Comparison of ENCODE assay signal across 14 mouse cellular contexts in genomic region chr13:36584197-36584596, GRCm38 (mm10).
DNase-seq lines count a peak whose midpoint lies in the region; ATAC-seq and TF ChIP-seq lines count a peak whose summit lies in the region.
"Had no signal": no experiment of that assay in that cellular context is flagged by ENCODE, and none has a peak within 500 bp of the region (broad histone marks: within the 10 kb centered on the region; RNA-seq: fewer than 3 reads in every experiment).

No protein-coding gene starts in this region.

- H3K27ac ChIP-seq in embryonic facial prominence, embryonic 10.5 days (replicated peaks) = peak overlapping the region; percentile 75
- H3K27ac ChIP-seq in forebrain, embryonic 13.5 days = peak overlapping the region; percentile 84
- 0 out of 2 replicates have a peak overlapping the region, but pooled peaks have one; percentile 58 for H3K27ac ChIP-seq in hindbrain, postnatal 0 days
- H3K27ac ChIP-seq in midbrain, postnatal 0 days (ENCODE audit: low read depth, low read length) = peak overlapping the region; percentile 60; the same call in 1 of the 2 replicates

- no peak overlapping the region for H3K9ac ChIP-seq in forebrain, embryonic 13.5 days
- H3K9ac ChIP-seq in hindbrain, postnatal 0 days (replicated peaks; ENCODE audit: low read length) = no peak overlapping the region
- H3K9ac ChIP-seq in midbrain, postnatal 0 days (replicated peaks; ENCODE audit: low read length, poor library complexity, severe bottlenecking) = no peak overlapping the region

- peaks cover 32% of the 10 kb centered on the region for H3K27me3 ChIP-seq in embryonic facial prominence, embryonic 10.5 days (replicated peaks; ENCODE audit: low read depth, poor library complexity, severe bottlenecking)
- no peaks in the 10 kb centered on the region for H3K27me3 ChIP-seq in forebrain, embryonic 13.5 days
- no peaks in the 10 kb centered on the region for H3K27me3 ChIP-seq in hindbrain, postnatal 0 days (ENCODE audit: insufficient read depth, low read length)
- no peaks in the 10 kb centered on the region for H3K27me3 ChIP-seq in midbrain, postnatal 0 days (ENCODE audit: insufficient read depth, low read length)

- 71% methylated on average over 7 of the region's 7 CpGs for WGBS in embryonic facial prominence, embryonic 10.5 days
- 65% methylated on average over 7 of the region's 7 CpGs for WGBS in forebrain, embryonic 13.5 days
- 63% methylated on average over 7 of the region's 7 CpGs for WGBS in hindbrain, postnatal 0 days
- 61% methylated on average over 7 of the region's 7 CpGs for WGBS in midbrain, postnatal 0 days

- H3K4me1 ChIP-seq in embryonic facial prominence, embryonic 10.5 days = peaks cover 32% of the 10 kb centered on the region
- H3K4me1 ChIP-seq in forebrain, embryonic 13.5 days = peaks cover 36% of the 10 kb centered on the region
- peaks cover 15% of the 10 kb centered on the region for H3K4me1 ChIP-seq in hindbrain, postnatal 0 days (ENCODE audit: insufficient read depth, low read length)
- peaks cover 16% of the 10 kb centered on the region for H3K4me1 ChIP-seq in midbrain, postnatal 0 days (ENCODE audit: insufficient read depth, low read length)

- H3K4me3 ChIP-seq in embryonic facial prominence, embryonic 10.5 days = peak overlapping the region; percentile 41
- H3K4me3 ChIP-seq in forebrain, embryonic 13.5 days = no peak overlapping the region
- no peak overlapping the region for H3K4me3 ChIP-seq in hindbrain, postnatal 0 days (ENCODE audit: low read length)
- no peak overlapping the region for H3K4me3 ChIP-seq in midbrain, postnatal 0 days (ENCODE audit: low read depth, low read length)

- no peaks in the 10 kb centered on the region for H3K36me3 ChIP-seq in embryonic facial prominence, embryonic 10.5 days (replicated peaks)
- H3K36me3 ChIP-seq in forebrain, embryonic 13.5 days (ENCODE audit: poor library complexity, severe bottlenecking) = no peaks in the 10 kb centered on the region
- no peaks in the 10 kb centered on the region for H3K36me3 ChIP-seq in hindbrain, postnatal 0 days (ENCODE audit: insufficient read depth, low read length)
- H3K36me3 ChIP-seq in midbrain, postnatal 0 days (ENCODE audit: insufficient read depth, low read length) = no peaks in the 10 kb centered on the region

- H3K4me2 ChIP-seq in forebrain, embryonic 13.5 days = no peak overlapping the region
- no peak overlapping the region for H3K4me2 ChIP-seq in hindbrain, postnatal 0 days (ENCODE audit: low read depth, low read length)
- H3K4me2 ChIP-seq in midbrain, postnatal 0 days (ENCODE audit: low read depth, low read length, poor library complexity, severe bottlenecking) = no peak overlapping the region; the same call in 1 of the 2 replicates
- H3K4me2 ChIP-seq: liver, embryonic 11.5 days had no signal

- 0 out of 2 replicates have a peak, but pooled peaks cover 5% of the 10 kb centered on the region for H3K9me3 ChIP-seq in embryonic facial prominence, embryonic 10.5 days
- H3K9me3 ChIP-seq in forebrain, embryonic 13.5 days (replicated peaks) = no peaks in the 10 kb centered on the region
- no peaks in the 10 kb centered on the region for H3K9me3 ChIP-seq in hindbrain, postnatal 0 days (ENCODE audit: low read length)
- no peaks in the 10 kb centered on the region for H3K9me3 ChIP-seq in midbrain, postnatal 0 days (ENCODE audit: low read length)

- no peak for DNase-seq in embryonic facial prominence, embryonic 10.5 days (ENCODE audit: low spot score)
- no peak for DNase-seq in hindbrain, postnatal 0 days (ENCODE audit: low spot score)
- DNase-seq in midbrain, postnatal 0 days (ENCODE audit: low spot score) = no peak
- no peak for DNase-seq in right cerebral cortex, postnatal 14 days
- no peak for DNase-seq in layer of hippocampus, adult 9-10 months (ENCODE audit: low spot score)
- no peak for DNase-seq in lung, postnatal 4 days
- DNase-seq: cerebellum, adult 9-10 months; heart, postnatal 14 days; kidney, adult 2 months; kidney, postnatal 4 days; lung, postnatal 14 days; thymus, postnatal 25 days had no signal

- TF ChIP-seq CTCF in hindbrain, postnatal 0 days (IDR thresholded peaks at IDR 0.05; ENCODE audit: low read depth) = no peak
- no peak for TF ChIP-seq CTCF in midbrain, postnatal 0 days (IDR thresholded peaks at IDR 0.05)

- peak; percentile 28; the same call in 1 of the 2 replicates for ATAC-seq in forebrain, embryonic 13.5 days
- ATAC-seq in hindbrain, postnatal 0 days = peak; percentile 27; the same call in 1 of the 2 replicates
- ATAC-seq in midbrain, postnatal 0 days (ENCODE audit: low FRiP score) = 0 out of 2 replicates have a peak, but pooled peaks have one; percentile 39
